Mouse (Mus musculus) heart, embryonic 12.5 days (tissue): ENCODE measurements at regions not wholly inside any gene's neighbourhood (a gene's known extent, or its start where the extent isn't known, plus 50 kb on each side); places are given as distances from the start of the nearest gene placed in this dataset.
"Not testable (repeated sequence)": the region's sequence is repeated elsewhere in the genome, so short reads cannot be mapped to it uniquely, and the experiment has no call there.

ENCODE experiments used
- ATAC-seq: fragments of 200-750 bp; cut with Nextera tagmentation; 2 replicates; pipeline ENCODE4 v1.8.0; 2017; ENCODE audit warnings: moderate TSS enrichment, moderate library complexity; ENCODE audit not compliant: insufficient number of reproducible peaks, low FRiP score
- H3K27ac ChIP-seq: fragments of 300-500 bp; sonication (generic); 2 replicates; pipeline ENCODE4 v1.5.1; 2016; ENCODE audit warnings: mild to moderate bottlenecking, moderate library complexity; ENCODE audit not compliant: poor library complexity, severe bottlenecking
- H3K27me3 ChIP-seq: fragments of 300-500 bp; sonication (generic); replicated peaks from 2 replicates; pipeline ENCODE4 v1.6.1; 2016; ENCODE audit warnings: mild to moderate bottlenecking, moderate library complexity
- H3K36me3 ChIP-seq: fragments of 300-500 bp; sonication (generic); 2 replicates; pipeline ENCODE4 v1.6.1; 2016; ENCODE audit warnings: mild to moderate bottlenecking, moderate library complexity
- H3K4me1 ChIP-seq: fragments of 300-500 bp; sonication (generic); replicated peaks from 2 replicates; pipeline ENCODE4 v1.6.1; 2016; ENCODE audit warnings: mild to moderate bottlenecking
- H3K4me2 ChIP-seq: fragments of 300-500 bp; sonication (generic); 2 replicates; pipeline ENCODE4 v1.6.1; 2016; ENCODE audit warnings: mild to moderate bottlenecking, moderate library complexity
- H3K4me3 ChIP-seq: fragments of 300-500 bp; sonication (generic); 2 replicates; pipeline ENCODE4 v1.5.1; 2016; ENCODE audit warnings: mild to moderate bottlenecking
- H3K9ac ChIP-seq: fragments of 300-500 bp; sonication (generic); 2 replicates; pipeline ENCODE4 v1.6.1; 2016; ENCODE audit warnings: mild to moderate bottlenecking, moderate library complexity
- H3K9me3 ChIP-seq: fragments of 300-500 bp; sonication (generic); replicated peaks from 2 replicates; pipeline ENCODE4 v1.6.1; 2016; ENCODE audit warnings: mild to moderate bottlenecking, moderate library complexity
- WGBS: fragments of 180-500 bp; shearing (Covaris S2); methylation state at CpG from one replicate; pipeline ENCODE4 v1.1.7; 2016; 5-methylcytosine and 5-hydroxymethylcytosine counted together

- H3K9me3 ChIP-seq = no peaks in the 10 kb centered on the region
- no peaks in the 10 kb centered on the region for H3K27me3 ChIP-seq
- H3K36me3 ChIP-seq = no peaks in the 10 kb centered on the region
- no peak overlapping the region for H3K27ac ChIP-seq
- H3K4me3 ChIP-seq = no peak overlapping the region
- 83% methylated on average over 13 of the region's 13 CpGs for whole genome bisulfite sequencing
- H3K4me2 ChIP-seq = no peak overlapping the region
- H3K4me1 ChIP-seq = no peaks in the 10 kb centered on the region
- no peak for ATAC-seq
- no peak overlapping the region for H3K9ac ChIP-seq
Measured at GRCm38 (mm10) chr3:34709553-34709952, 59.3 kb downstream of the Sox2 start.

DNA sequence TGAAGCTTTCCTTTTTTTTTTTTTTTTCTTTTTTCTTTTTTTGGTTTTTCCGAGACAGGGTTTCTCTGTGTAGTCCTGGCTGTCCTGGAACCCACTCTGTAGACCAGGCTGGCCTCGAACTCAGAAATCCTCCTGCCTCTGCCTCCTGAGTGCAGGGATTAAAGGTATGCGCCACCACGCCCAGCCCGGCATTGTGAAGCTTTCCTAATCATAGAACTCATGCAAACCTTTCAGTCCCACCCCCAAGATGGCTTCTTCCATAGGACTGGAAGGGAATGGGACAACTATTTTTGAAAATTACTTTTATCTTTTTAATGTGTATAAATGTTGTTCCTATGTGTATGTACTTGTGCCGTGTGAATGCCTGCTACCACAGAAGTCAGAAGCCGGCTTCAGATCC lies 61.9 kb downstream of the Sox2 start:
- not testable (repeated sequence) for H3K36me3 ChIP-seq, H3K27me3 ChIP-seq, H3K9me3 ChIP-seq, H3K27ac ChIP-seq, H3K4me1 ChIP-seq, ATAC-seq, H3K4me3 ChIP-seq, H3K9ac ChIP-seq, H3K4me2 ChIP-seq
- WGBS = 85% methylated on average over 7 of the region's 7 CpGs

DNA sequence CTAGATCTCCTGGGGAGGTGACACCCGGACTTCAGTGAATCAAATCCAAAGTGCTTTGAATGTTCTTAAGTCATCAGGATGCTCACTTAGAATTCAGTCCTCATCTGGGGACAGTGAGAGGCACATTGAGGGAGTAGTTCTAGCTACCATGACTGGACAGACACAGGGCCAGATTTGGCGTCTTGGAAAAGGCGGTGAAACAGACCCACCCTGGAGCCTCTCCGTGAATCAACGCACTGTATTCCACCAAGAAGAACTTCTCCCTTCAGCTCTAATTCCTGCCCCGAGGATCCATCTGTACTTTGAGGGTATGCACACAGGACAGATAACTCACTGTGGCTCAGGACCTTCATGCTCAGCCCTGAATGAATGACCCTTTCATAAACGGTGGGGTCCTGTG lies 72.3 kb downstream of the Sox2 start:
- Histone ChIP-seq H3K27me3 (no peaks in the 10 kb centered on the region), H3K9me3 (no peaks in the 10 kb centered on the region), H3K9ac (no peak overlapping the region), H3K36me3 (no peaks in the 10 kb centered on the region), H3K4me3 (no peak overlapping the region), H3K4me2 (no peak overlapping the region), H3K4me1 (no peaks in the 10 kb centered on the region), H3K27ac (no peak overlapping the region)
- WGBS = 74% methylated on average over 7 of the region's 7 CpGs
- no peak for ATAC-seq

- Histone ChIP-seq H3K4me2 (no peak overlapping the region), H3K27ac (no peak overlapping the region), H3K4me1 (no peaks in the 10 kb centered on the region), H3K27me3 (no peaks in the 10 kb centered on the region), H3K9ac (no peak overlapping the region), H3K36me3 (no peaks in the 10 kb centered on the region), H3K9me3 (no peaks in the 10 kb centered on the region), H3K4me3 (no peak overlapping the region)
- WGBS = 83% methylated on average over 12 of the region's 12 CpGs
- no peak for ATAC-seq
Measured at GRCm38 (mm10) chr3:34726955-34727354, 76.8 kb downstream of the Sox2 start.

- H3K27me3 ChIP-seq = no peaks in the 10 kb centered on the region
- H3K27ac ChIP-seq = no peak overlapping the region
- no peak for ATAC-seq
- no peak overlapping the region for H3K4me3 ChIP-seq
- H3K9ac ChIP-seq = no peak overlapping the region
- H3K4me2 ChIP-seq = no peak overlapping the region
- H3K36me3 ChIP-seq = no peaks in the 10 kb centered on the region
- H3K4me1 ChIP-seq = no peaks in the 10 kb centered on the region
- no peaks in the 10 kb centered on the region for H3K9me3 ChIP-seq
Measured at GRCm38 (mm10) chr3:34728282-34728681, 78.1 kb downstream of the Sox2 start.

- H3K36me3 ChIP-seq = no peaks in the 10 kb centered on the region
- 75% methylated on average over 5 of the region's 5 CpGs for WGBS
- H3K9ac ChIP-seq = no peak overlapping the region
- no peaks in the 10 kb centered on the region; the same call in 1 of the 2 replicates for H3K4me1 ChIP-seq
- H3K4me3 ChIP-seq = no peak overlapping the region
- ATAC-seq = no peak
- H3K27ac ChIP-seq = no peak overlapping the region
- no peaks in the 10 kb centered on the region for H3K9me3 ChIP-seq
- no peak overlapping the region for H3K4me2 ChIP-seq
- H3K27me3 ChIP-seq = no peaks in the 10 kb centered on the region
Measured at GRCm38 (mm10) chr3:34734966-34735365, 84.8 kb downstream of the Sox2 start.

GRCm38 (mm10) chr3:34738001-34738400 lies 87.8 kb downstream of the Sox2 start:
- 76% methylated on average over 4 of the region's 4 CpGs for WGBS
- no peak overlapping the region for H3K4me2 ChIP-seq
- no peaks in the 10 kb centered on the region; the same call in 1 of the 2 replicates for H3K4me1 ChIP-seq
- H3K27ac ChIP-seq = no peak overlapping the region
- no peak overlapping the region for H3K9ac ChIP-seq
- no peaks in the 10 kb centered on the region for H3K9me3 ChIP-seq
- no peaks in the 10 kb centered on the region for H3K36me3 ChIP-seq
- no peak overlapping the region for H3K4me3 ChIP-seq
- no peaks in the 10 kb centered on the region for H3K27me3 ChIP-seq
- no peak for ATAC-seq

- ATAC-seq = no peak
- H3K27me3 ChIP-seq = no peaks in the 10 kb centered on the region
- H3K36me3 ChIP-seq = no peaks in the 10 kb centered on the region
- no peak overlapping the region for H3K4me2 ChIP-seq
- H3K9ac ChIP-seq = no peak overlapping the region
- no peak overlapping the region for H3K4me3 ChIP-seq
- H3K27ac ChIP-seq = no peak overlapping the region
- WGBS = 49% methylated on average over 7 of the region's 7 CpGs
- H3K4me1 ChIP-seq = no peaks in the 10 kb centered on the region; the same call in 1 of the 2 replicates
- no peaks in the 10 kb centered on the region for H3K9me3 ChIP-seq
Measured at GRCm38 (mm10) chr3:34738938-34739337, 88.7 kb downstream of the Sox2 start.

- Histone ChIP-seq H3K27ac (no peak overlapping the region), H3K9me3 (no peaks in the 10 kb centered on the region), H3K4me2 (no peak overlapping the region), H3K27me3 (no peaks in the 10 kb centered on the region), H3K9ac (no peak overlapping the region), H3K4me3 (no peak overlapping the region), H3K4me1 (no peaks in the 10 kb centered on the region; the same call in 1 of the 2 replicates), H3K36me3 (no peaks in the 10 kb centered on the region)
- ATAC-seq = no peak
- 72% methylated on average over 7 of the region's 7 CpGs for WGBS
Measured at GRCm38 (mm10) chr3:34739693-34740092, 89.5 kb downstream of the Sox2 start.

- H3K4me2 ChIP-seq = no peak overlapping the region
- H3K27ac ChIP-seq = no peak overlapping the region
- H3K36me3 ChIP-seq = no peaks in the 10 kb centered on the region
- no peaks in the 10 kb centered on the region; the same call in 1 of the 2 replicates for H3K4me1 ChIP-seq
- no peak overlapping the region for H3K9ac ChIP-seq
- WGBS = 85% methylated on average over 9 of the region's 9 CpGs
- H3K9me3 ChIP-seq = no peaks in the 10 kb centered on the region
- no peaks in the 10 kb centered on the region for H3K27me3 ChIP-seq
- H3K4me3 ChIP-seq = no peak overlapping the region
- no peak for ATAC-seq
Measured at GRCm38 (mm10) chr3:34740110-34740509, 89.9 kb downstream of the Sox2 start.

- 58% methylated on average over 5 of the region's 5 CpGs for WGBS
- ATAC-seq = no peak
- Histone ChIP-seq H3K9ac (no peak overlapping the region), H3K27ac (no peak overlapping the region), H3K4me2 (no peak overlapping the region), H3K36me3 (no peaks in the 10 kb centered on the region), H3K4me3 (no peak overlapping the region), H3K9me3 (no peaks in the 10 kb centered on the region), H3K4me1 (no peaks in the 10 kb centered on the region), H3K27me3 (no peaks in the 10 kb centered on the region)
Measured at GRCm38 (mm10) chr3:34745181-34745736, 95.1 kb downstream of the Sox2 start.

DNA sequence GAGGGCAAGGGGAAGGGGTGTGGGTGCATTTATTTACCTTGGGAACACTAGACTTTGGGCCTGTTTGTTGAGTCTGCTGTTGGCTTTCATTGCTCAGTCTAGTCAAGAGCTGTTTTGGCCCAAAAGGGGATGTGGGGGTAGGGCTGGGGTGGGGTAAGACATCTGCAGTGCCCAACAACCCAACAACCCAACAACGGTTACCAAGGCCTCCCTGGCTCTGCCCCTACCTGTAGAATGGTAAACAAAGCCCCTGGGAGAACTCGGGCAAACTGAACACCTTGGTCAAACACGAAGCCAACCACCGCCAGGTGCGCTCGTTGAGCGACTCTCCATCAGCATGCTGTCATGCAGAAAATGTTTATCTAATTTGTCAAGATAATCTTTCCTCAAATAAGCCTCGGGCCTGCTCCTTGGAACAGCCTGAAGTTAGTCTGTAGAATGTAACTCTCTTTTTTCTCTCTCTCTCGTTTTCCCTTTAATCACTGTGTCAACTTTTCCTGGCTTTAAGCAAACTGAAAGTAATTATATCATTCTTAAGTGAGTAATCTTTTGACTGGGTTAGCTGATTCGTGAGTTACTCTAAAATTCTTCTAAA lies 97.4 kb downstream of the Sox2 start:
- Histone ChIP-seq H3K4me3 (no peak overlapping the region), H3K36me3 (no peaks in the 10 kb centered on the region), H3K9ac (no peak overlapping the region), H3K27ac (no peak overlapping the region), H3K4me2 (no peak overlapping the region), H3K9me3 (no peaks in the 10 kb centered on the region), H3K4me1 (no peaks in the 10 kb centered on the region), H3K27me3 (no peaks in the 10 kb centered on the region)
- no peak for ATAC-seq
- WGBS = 71% methylated on average over 10 of the region's 10 CpGs
